Mouse (Mus musculus) left cerebral cortex, adult 6 months (tissue): ENCODE measurements around the gene Csmd2. TPM values are rescaled to one million over a fixed set of nuclear protein-coding genes. Genes with fewer than 3 reads are reported as not detected.

Experiments
- long read RNA-seq, 2 experiments: library from polyadenylated mRNA; unstranded; transcript quantifications; one replicate each; pipeline ENCODE4 v2.0.0; 2019 to 2020
- polyA plus RNA-seq: library from polyadenylated mRNA; unstranded; fragments of <200 nt; fragmentation: Nextera tagmentation; gene quantifications from 2 replicates; pipeline ENCODE4 v1.2.3, GENCODE M21; 2021

The Csmd2 gene
- polyA plus RNA-seq = 3.9 and 4.9 TPM in 2 replicates
- long read RNA-seq, experiment 1, partial matches to known transcripts = 9 of 21 reads
- long read RNA-seq, experiment 1, other reads (novel, unspliced or antisense) = 12 of 21 reads
- long read RNA-seq, experiment 2, partial matches to known transcripts = 0 of 2 reads
- long read RNA-seq, experiment 2, other reads (novel, unspliced or antisense) = 2 of 2 reads

DNA sequence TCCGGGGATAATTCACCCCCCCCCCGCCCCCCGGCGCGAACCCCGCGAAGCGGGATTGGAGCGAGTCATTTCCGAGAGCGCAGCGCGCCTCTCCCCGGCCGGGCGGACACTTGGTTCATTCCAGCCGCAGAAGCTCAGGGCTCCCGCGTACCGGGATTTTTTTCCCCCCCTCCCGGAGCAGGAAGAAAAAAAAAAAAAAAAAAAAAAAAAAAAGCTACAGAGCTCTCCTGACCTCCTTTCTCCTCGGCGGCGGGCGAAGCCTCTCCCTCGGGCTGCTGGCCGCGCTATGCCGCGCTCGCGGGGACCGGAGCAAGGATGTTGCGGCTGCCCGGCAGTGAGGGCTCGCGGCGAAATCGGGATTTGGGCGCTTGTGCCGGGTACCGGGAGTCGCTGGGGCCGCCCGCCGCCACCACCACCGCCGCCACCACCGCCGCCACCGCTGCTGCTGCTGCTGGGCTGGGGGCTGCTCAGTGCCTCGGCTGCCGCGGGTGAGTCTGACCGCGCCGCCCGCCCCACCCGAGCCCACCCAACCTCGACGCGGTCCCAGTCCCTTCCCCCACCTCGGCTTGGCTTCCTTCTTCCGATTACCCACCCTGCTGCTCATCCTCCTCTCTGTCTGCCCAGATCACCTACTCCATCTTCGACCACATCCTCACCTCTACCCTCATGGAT is at the start of gene Csmd2:
Gene Csmd2, plus strand, starts transcription at position 74 of the 672 bp plus-strand sequence.

GRCm38 (mm10) chr4:127970901-127971868 is 16.5 kb upstream of the Csmd2 start, which contains the start of gene CK137956:
Gene CK137956, minus strand, starts transcription at chr4:127970951.

DNA sequence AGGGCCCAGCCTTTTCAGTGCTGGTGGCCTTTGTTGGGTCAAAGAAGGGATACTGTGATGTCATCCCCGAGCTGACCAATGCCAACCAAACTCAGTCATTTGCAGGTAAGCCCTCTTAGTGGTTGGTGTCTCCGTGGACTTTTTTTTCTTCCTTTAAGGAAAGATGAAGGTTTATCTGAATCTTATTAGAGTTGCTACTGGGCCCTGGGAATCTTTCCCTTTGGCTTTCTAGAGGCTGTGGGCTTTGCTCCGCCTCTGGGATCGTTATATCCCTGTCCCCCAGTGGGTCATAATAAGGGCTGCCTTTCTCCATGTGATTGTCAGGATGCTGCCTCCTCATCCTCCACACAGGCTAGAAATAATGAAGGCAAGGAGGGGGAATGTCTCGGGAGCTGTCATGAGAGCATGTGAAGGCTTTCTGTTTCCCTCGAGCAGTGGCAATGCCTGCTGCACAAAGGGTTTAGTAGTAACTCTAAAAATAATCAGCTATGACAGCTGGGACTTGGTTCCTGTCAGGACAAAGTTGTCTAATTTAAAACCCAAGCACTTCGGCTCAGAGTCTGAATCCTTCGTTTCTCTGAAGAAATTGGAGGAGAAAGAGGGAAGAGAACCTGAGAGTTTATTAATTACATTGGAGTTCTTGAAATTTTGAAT is 273.4 kb downstream of the Csmd2 start, which contains the start of gene Hmgb4:
Gene Hmgb4, minus strand, starts transcription at position 51 of the 654 bp plus-strand sequence.

GRCm38 (mm10) chr4:128609925-128610402 is 622.3 kb downstream of the Csmd2 start, which contains the start of gene Zscan20:
Gene Zscan20, minus strand, starts transcription at chr4:128610098.

Other genes with a start within 250 kb of the Csmd2 start
- 0.71 and 0.93 TPM in 2 replicates for gene CK137956, start 16.9 kb upstream of the Csmd2 start, polyA plus RNA-seq